Mouse (Mus musculus): ENCODE measurements around the gene Gm10226.
"Not testable (repeated sequence)": the region's sequence is repeated elsewhere in the genome, so short reads cannot be mapped to it uniquely, and the experiment has no call there.

The Gm10226 gene

GRCm38 (mm10) chr17:21691560-21691959 is at the start of gene Gm10226:
Gene Gm10226, plus strand, starts transcription at chr17:21691860.
- in situ Hi-C loops (cut with MboI; ENCODE audit: low pct_unique_long_range_greater_than_20kb in 1 of 2, low sequenced_read_pairs in 2 of 2, unreplicated experiment in 1 of 2) = no loop called here

GRCm38 (mm10) chr17:21648791-21649190 is 42.9 kb upstream of the Gm10226 start:
- in situ Hi-C loops (cut with MboI; ENCODE audit: low pct_unique_long_range_greater_than_20kb in 1 of 2, low sequenced_read_pairs in 2 of 2, unreplicated experiment in 1 of 2) = no loop called here

- in situ Hi-C loops (cut with MboI; ENCODE audit: low pct_unique_long_range_greater_than_20kb in 1 of 2, low sequenced_read_pairs in 2 of 2, unreplicated experiment in 1 of 2) = no loop called here
These were observed 41.7 kb upstream of the Gm10226 start for GRCm38 (mm10) chr17:21649936-21650335.

DNA sequence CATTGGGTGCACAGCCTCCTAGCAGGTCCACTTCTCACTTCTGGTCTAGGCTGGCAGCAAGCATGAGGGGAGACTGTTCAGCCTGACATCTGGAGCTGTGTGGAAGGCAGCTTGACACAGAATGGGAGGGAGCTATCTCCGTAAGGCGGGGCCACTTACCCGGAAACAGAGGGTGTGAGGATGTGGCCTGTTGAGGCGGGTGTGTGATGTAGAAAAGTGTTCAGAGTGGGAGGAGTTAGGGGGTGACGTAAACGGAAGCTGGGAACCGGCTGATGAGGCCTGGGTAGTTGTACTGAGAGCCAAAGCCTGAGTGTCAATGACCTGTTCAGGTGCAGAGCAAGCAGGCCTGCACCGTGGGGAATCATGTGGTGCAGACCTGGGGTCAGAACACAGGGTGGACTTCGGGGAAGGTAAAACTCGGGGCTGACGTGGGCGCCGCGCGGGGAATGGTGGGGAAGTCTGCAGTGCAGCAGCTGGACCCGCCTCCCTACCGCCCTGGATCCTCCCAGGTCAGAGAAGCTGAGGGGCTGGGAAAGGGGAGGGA is 41.2 kb upstream of the Gm10226 start, which contains the start of gene Zfp983:
Gene Zfp983 (plus strand): TSS at position 261 of the 544 bp plus-strand sequence.
- in situ Hi-C loops (cut with MboI; ENCODE audit: low pct_unique_long_range_greater_than_20kb in 1 of 2, low sequenced_read_pairs in 2 of 2, unreplicated experiment in 1 of 2) = not testable (repeated sequence)

- in situ Hi-C loops (cut with MboI; ENCODE audit: low pct_unique_long_range_greater_than_20kb in 1 of 2, low sequenced_read_pairs in 2 of 2, unreplicated experiment in 1 of 2) = not testable (repeated sequence)
These were observed 12.8 kb upstream of the Gm10226 start for GRCm38 (mm10) chr17:21678826-21679225.

DNA sequence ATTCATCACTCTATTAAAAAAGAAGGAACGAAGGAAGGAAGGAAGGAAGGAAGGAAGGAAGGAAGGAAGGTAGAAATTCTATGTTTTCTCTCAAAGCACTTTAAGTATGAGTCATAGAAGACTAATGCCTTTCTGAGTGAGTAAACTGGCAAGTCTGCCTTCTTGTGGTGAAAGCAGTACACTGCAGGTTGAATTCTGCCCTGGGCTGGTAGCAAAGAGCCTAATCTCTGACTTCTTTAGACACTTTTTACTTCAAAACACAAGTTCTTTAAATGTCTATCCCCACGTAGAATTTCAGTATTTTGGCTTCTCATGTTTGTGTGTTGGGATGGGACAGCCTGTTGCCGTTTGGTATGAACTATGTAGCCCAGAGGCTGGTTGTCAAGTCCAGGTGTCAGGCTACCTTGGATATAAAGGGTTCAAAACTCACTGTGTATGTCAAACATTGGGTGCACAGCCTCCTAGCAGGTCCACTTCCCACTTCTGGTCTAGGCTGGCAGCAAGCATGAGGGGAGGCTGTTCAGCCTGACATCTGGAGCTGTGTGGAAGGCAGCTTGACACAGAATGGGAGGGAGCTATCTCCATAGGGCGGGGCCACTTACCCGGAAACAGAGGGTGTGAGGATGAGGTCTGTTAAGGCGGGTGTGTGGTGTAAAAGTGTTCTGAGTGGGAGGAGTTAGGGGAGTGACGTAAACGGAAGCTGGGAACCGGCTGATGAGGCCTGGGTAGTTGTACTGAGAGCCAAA is 12.2 kb upstream of the Gm10226 start:
- in situ Hi-C loops (cut with MboI; ENCODE audit: low pct_unique_long_range_greater_than_20kb in 1 of 2, low sequenced_read_pairs in 2 of 2, unreplicated experiment in 1 of 2) = no loop called here

GRCm38 (mm10) chr17:21680019-21680376 is 11.7 kb upstream of the Gm10226 start:
- in situ Hi-C loops (cut with MboI; ENCODE audit: low pct_unique_long_range_greater_than_20kb in 1 of 2, low sequenced_read_pairs in 2 of 2, unreplicated experiment in 1 of 2) = not testable (repeated sequence)

GRCm38 (mm10) chr17:21693342-21693741 is 1.7 kb downstream of the Gm10226 start:
- in situ Hi-C loops (cut with MboI; ENCODE audit: low pct_unique_long_range_greater_than_20kb in 1 of 2, low sequenced_read_pairs in 2 of 2, unreplicated experiment in 1 of 2) = no loop called here

DNA sequence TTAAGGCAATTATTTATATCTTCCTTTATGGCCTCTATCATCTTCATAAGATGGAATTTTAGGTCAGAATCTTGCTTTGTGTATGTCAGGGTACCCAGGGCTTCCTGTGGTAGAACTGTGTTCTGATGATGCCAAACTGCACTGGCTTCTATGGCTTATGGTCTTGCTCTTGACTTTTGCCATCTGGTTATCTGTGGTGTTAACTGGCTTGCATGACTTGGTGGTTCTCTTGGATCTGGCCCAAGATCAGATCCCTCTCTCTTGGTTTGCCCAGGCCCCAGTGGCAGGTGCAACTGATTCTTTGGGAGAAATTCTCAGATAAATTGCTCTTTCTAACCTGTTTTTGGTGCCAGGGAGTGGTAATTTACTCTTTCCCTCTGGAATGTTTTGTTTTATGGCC is 4.4 kb downstream of the Gm10226 start:
- in situ Hi-C loops (cut with MboI; ENCODE audit: low pct_unique_long_range_greater_than_20kb in 1 of 2, low sequenced_read_pairs in 2 of 2, unreplicated experiment in 1 of 2) = no loop called here

DNA sequence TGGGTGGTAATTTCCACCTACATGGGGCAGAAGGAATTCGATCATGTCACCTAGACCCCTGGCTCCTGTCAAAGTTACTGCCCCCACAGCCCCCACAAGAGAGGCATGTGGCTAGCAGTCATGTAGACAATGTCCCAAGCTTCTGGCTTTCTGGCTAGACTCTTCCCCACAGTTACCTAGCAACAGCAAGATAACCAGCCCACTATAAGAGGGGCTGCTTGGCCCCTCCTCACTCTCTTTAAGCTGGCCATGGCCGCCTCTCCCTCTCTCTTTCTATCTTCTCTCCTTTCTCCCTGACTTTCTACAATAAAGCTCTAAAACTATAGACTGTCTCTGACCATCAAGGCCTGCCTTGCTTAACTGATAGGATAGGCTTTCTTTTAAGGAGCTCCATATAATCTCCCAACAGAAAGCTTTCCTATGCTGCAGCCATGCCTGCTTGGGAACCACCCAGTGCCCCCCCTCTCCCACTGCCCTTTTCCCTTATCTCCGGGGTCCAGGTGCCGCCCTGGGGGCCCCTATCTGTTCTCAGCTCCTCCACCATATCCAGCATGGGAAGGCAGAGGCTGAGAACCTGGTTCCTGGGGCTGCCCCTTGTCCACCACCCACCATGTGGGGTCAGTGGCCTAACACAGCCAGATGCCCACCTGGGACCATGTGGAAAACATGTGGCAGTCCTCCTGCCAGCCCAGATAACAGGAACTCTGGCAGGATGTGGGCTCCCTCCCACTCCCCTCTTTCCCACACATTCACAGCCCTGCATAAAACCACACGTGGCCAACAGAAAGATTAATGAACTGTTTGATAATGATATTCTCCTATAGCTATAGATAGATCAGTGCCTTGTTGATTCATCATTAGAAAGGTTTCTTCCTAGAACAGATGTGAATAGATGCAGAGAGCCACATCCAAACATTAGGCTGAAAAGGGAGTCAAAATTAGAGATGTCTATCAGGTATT is 10.9 kb downstream of the Gm10226 start:
- in situ Hi-C loops (cut with MboI; ENCODE audit: low pct_unique_long_range_greater_than_20kb in 1 of 2, low sequenced_read_pairs in 2 of 2, unreplicated experiment in 1 of 2) = no loop called here

DNA sequence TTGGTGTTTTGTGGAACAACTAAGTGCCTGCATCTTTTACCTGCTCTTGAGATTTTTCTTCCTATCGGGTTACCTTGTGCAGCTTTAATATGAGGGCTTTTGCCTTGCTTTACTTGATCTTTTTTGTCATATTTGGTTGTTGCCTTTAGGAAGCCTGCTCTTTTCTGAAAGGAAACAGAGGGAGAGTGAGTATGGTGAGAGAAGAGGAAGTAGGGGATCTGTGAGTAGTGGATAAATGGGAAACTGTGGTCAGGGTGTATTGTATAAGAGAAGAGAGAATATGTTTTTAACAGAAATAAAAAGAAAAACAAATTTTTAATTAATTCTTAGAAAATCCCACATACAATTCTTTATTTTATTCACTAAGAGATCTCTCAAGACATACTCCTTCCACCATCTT is 11.8 kb downstream of the Gm10226 start:
- in situ Hi-C loops (cut with MboI; ENCODE audit: low pct_unique_long_range_greater_than_20kb in 1 of 2, low sequenced_read_pairs in 2 of 2, unreplicated experiment in 1 of 2) = no loop called here

DNA sequence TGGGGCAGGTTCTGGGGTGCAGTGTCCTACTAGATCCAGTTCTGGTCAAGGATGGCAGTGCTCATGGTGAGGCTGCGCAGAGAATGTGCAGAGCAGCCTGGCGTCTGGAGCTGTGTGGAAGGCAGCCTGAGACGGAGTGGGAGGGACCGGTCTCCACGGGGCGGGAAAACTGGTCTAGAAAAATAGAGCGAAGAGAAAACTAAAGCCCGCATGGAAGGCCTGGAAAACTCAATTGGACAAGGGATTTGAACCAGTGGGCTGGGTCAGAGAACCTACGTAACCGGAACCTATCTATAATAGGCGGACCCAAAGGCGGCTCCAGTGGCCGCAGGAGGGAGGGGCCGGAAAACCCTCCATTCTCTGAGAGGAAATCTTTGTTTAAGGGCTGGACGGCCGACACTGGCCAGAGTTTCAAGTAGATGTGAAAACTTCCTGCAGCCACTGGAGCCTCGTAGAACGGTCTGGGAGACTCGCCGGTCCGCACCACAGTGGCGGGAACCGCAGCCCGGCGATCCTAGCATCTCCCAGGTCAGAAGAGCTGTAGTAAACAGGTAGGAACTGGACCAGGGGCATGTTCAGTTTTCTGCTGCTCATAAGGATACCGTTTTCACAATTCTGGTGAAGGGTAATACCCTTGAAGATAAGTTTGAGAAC is 15.8 kb downstream of the Gm10226 start, which contains the start of gene Zfp760:
Gene Zfp760 (plus strand): TSS at position 399 of the 654 bp plus-strand sequence.
- in situ Hi-C loops (cut with MboI; ENCODE audit: low pct_unique_long_range_greater_than_20kb in 1 of 2, low sequenced_read_pairs in 2 of 2, unreplicated experiment in 1 of 2) = no loop called here

- in situ Hi-C loops (cut with MboI; ENCODE audit: low pct_unique_long_range_greater_than_20kb in 1 of 2, low sequenced_read_pairs in 2 of 2, unreplicated experiment in 1 of 2) = no loop called here
These were observed 16.7 kb downstream of the Gm10226 start for GRCm38 (mm10) chr17:21708401-21708800.

DNA sequence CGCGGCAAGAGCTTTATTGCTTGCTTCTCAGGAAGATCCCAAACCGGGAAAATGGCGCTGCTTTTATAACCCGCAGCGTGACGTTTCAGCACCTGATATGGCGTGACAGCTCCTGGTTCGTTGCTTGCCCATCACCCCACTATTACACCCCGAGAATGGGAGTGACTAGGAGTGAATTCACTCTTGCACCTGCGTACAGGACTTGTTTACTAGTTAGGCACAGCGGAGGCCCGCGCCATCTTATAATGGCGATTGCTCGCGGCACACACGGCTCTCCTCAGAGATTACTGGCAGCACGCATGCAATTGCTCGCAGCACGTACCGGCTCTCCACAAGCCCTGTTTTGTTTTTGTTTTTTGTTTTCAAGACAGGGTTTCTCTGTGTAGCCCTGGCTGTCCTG is 38.8 kb downstream of the Gm10226 start, which contains the start of gene Zfp229:
Gene Zfp229 (plus strand): TSS at position 301 of the 400 bp plus-strand sequence.
- in situ Hi-C loops (cut with MboI; ENCODE audit: low pct_unique_long_range_greater_than_20kb in 1 of 2, low sequenced_read_pairs in 2 of 2, unreplicated experiment in 1 of 2) = loop anchor here in 1 of 2 experiments (25.0 kb wide), 1 partner anchor 768 kb away; no protein-coding TSS in a partner anchor

DNA sequence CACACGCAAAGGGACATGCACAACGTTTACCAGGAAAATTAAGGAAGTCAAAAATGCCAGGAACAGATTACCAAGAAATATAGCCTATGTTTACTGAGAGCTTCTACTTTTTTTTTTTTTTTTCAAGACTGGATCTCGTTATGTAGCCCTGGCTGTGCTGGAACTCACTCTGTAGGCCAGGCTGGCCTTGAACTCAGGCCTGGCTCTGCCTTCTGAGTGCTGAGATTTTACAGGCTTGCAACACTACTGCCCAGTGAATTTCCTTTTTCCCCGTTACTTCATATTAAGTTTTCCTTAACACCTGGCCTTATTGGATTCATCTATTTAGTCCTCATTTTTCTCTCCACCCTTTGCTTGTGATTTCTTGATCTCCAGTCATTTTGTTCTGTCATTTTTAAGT is 41.4 kb downstream of the Gm10226 start:
- in situ Hi-C loops (cut with MboI; ENCODE audit: low pct_unique_long_range_greater_than_20kb in 1 of 2, low sequenced_read_pairs in 2 of 2, unreplicated experiment in 1 of 2) = loop anchor here in 1 of 2 experiments (25.0 kb wide), 1 partner anchor 771 kb away; no protein-coding TSS in a partner anchor

GRCm38 (mm10) chr17:21733529-21734031 is 41.9 kb downstream of the Gm10226 start:
- in situ Hi-C loops (cut with MboI; ENCODE audit: low pct_unique_long_range_greater_than_20kb in 1 of 2, low sequenced_read_pairs in 2 of 2, unreplicated experiment in 1 of 2) = loop anchor here in 1 of 2 experiments (25.0 kb wide), 1 partner anchor 771 kb away; no protein-coding TSS in a partner anchor
